Mouse (Mus musculus) common myeloid progenitor, adult 5-6 weeks (primary cell): ENCODE measurements around the gene Dnajc21. TPM values are rescaled to one million over a fixed set of nuclear protein-coding genes. Genes with fewer than 3 reads are reported as not detected.
"Not testable (repeated sequence)": the region's sequence is repeated elsewhere in the genome, so short reads cannot be mapped to it uniquely, and the experiment has no call there.

ENCODE experiments used
- ATAC-seq: replicated peaks from 2 replicates; pipeline ENCODE4 v1.8.0; 2016; ENCODE audit warnings: low read depth, mild to moderate bottlenecking, moderate TSS enrichment, inconsistent platforms; ENCODE audit not compliant: poor library complexity, severe bottlenecking
- total RNA-seq: library from RNA; stranded (forward); fragments of 200-1000, 187-1606 nt; gene quantifications from 2 replicates; pipeline ENCODE4 v1.2.3, GENCODE M21; 2017

Gene Dnajc21
- 54.0 and 58.3 TPM in 2 replicates for total RNA-seq

- peak; percentile 92 for ATAC-seq
Measured at GRCm38 (mm10) chr15:10470151-10470831, at the start of gene Dnajc21. Gene Dnajc21 (minus strand): TSS chr15:10470516.

- no peak for ATAC-seq
Measured at GRCm38 (mm10) chr15:10515166-10515565, 44.9 kb upstream of the Dnajc21 start.

GRCm38 (mm10) chr15:10506099-10506498 is 35.8 kb upstream of the Dnajc21 start:
- no peak for ATAC-seq

- peak; percentile 78 for ATAC-seq
Measured at GRCm38 (mm10) chr15:10500838-10501719, 30.8 kb upstream of the Dnajc21 start.

DNA sequence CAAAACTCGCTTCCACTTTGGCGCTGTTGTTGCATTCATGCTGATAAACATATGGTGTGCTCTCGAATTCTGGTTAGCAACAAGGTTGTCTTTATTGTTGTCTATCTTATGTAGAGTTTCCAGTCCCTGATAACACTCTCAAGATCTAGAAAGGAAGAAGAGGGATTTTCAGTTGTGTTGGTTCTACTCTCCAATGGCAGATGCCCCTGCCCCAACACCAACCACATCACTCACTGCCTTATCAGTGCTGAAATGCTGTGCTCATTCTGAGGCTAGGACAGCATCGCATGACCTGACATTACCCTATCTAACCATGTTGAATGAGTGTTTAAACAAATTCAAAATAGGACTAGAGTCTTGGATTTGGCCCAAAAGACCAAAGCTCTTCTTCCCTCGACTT is 29.7 kb upstream of the Dnajc21 start:
- ATAC-seq = 0 out of 2 replicates have a peak, but pooled peaks have one; percentile 36

GRCm38 (mm10) chr15:10499593-10499992 is 29.3 kb upstream of the Dnajc21 start:
- ATAC-seq = no peak

DNA sequence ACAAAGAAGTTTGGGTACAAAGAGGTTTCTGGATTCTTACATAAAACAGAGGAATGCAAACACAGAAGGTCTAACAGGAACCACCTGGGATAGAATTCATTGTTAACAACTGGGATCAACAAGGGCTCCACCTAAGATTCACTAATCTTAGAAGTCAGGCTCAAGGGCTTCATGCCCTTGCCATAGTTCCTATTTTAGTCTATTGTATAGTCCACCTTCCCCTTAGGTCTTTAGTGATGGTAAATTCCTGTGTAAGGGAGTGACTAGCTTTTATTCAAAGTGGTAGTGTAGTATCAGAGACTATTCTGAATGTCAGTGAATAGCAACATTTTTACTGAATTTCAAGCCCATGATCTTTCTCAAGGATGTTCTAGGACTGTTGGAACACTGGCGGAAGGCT is 26.4 kb upstream of the Dnajc21 start:
- ATAC-seq = not testable (repeated sequence)

DNA sequence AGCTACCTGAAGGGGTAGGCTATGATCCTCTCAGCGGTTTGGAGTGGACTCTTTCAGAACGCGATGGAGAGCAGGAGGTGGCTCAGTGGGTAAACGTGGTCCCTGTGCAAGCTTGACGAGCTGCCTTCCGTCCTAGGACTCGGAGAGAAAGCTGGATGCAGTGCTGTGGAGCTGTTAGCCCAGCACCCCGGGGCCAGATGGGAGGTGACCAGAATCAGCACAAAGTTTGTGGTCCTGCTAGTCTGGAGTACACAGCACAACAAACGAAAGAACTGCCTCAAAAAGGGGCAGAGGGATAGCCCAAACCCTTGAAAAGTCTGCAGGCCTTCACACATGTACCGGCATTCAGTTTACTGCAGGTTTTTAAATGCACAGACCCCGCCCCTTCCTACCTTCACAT is 25.6 kb upstream of the Dnajc21 start:
- no peak for ATAC-seq

DNA sequence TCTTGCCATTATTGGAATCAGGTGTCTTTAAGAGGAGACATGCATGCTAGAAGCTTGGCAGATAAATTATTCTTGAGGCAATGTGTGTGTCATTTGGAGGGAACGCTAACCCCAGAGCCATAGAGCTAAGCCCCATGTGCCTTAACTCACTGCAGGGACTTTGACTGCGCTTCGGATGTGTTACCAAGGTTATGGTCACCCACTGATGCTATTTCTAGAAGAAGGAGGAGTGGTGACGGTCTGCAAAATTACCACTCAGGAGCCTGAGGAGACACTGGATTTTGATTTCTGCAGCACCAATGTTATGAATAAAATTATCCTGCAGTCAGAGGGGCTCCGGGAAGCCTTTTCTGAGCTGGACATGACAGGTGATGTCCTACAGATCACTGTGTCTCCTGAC is 19.8 kb upstream of the Dnajc21 start:
- ATAC-seq = no peak

- ATAC-seq = no peak
Measured at GRCm38 (mm10) chr15:10487246-10487645, 16.9 kb upstream of the Dnajc21 start.

DNA sequence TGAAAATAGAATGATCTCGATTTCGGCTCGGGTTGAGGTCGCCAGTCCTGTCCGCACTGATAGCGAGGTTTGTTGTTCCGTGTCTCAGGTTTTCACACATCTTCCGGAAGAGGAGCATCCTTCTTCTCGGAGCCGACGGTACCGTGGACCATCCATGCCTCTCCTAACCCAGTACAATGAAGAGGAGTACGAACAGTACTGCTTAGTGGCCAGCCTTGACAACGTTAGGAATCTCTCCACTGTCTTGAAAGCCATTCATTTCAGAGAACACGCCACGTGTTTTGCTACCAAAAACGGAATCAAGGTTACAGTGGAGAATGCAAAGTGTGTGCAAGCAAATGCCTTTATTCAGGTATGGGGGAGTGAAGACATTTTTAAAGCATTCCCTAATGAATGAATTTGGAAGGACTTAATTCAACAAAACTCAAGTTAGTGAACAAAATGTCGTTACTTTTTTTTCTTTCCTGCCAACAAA is 16.1 kb upstream of the Dnajc21 start:
- peak; percentile 24 for ATAC-seq

DNA sequence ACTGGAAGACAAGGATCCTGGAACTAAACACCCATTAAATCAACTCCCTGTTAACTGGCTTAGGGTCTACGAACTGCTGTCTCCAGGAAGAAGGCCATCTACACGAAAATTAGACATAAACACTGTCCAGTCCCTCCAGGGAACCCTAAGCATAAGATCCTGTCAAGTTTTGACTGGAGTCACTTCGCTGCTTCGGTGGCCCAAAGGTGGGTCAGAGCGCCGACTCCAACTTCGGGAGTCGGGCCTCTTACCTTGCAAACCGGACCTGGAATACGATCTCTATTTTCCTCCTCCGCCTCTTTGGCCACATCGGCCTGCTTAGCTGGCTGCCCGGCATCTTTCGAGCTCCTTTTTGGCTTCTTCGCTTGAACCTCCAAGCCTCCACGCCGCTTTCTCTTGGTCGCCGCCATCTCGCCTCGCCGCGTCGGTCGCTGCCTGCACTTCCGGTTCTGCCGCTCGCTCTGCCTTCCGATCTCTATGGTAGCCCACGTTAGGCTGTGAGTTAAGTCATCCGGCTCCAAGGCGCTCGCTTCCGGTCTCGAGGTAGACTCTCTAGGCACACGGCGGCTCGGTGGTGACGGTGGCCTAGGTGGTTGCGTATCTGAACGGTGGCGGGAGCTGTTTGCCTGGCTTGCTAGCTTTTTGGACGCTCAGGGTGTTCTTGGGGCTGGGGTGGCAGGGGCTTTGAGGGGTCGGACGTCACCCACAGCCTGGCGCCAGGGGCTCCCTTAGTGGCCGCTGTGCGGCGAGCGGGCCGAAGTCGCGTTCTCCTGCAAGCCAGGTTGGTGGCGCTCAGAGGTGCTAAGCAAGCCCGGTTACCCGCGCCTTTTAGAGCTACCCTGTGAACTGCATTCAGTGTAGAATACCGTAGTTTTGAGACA is 15.4 kb upstream of the Dnajc21 start, which contains the start of the genes Brix1 and Rad1:
Gene Brix1, minus strand, starts transcription at position 464 of the 881 bp plus-strand sequence.
Gene Rad1, plus strand, starts transcription at position 535 of the 881 bp plus-strand sequence.
- peak; percentile 99 for ATAC-seq

- no peak for ATAC-seq
Measured at GRCm38 (mm10) chr15:10470941-10471340, 625 bp upstream of the Dnajc21 start.

- ATAC-seq = no peak; the same call in 1 of the 2 replicates
Measured at GRCm38 (mm10) chr15:10469641-10470150, 620 bp downstream of the Dnajc21 start.

DNA sequence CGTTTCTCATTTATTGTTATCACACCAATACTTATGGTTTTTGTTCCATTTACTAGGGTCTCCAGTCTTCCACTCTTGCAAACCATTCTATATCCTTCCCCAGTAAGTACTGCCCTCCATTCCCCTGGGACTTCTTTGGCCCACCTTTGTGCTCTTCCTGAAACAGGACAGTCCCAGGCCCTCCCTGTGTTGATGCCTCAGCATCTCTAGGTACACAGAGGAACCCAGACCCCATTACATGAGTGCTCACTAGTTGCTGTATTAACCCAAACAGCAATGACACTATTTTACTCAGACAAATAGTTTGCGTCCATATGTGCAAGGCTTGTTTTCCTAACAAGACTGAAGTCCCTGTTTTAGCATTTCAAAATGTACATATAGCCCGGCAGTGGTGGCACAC is 1.6 kb downstream of the Dnajc21 start:
- no peak for ATAC-seq

DNA sequence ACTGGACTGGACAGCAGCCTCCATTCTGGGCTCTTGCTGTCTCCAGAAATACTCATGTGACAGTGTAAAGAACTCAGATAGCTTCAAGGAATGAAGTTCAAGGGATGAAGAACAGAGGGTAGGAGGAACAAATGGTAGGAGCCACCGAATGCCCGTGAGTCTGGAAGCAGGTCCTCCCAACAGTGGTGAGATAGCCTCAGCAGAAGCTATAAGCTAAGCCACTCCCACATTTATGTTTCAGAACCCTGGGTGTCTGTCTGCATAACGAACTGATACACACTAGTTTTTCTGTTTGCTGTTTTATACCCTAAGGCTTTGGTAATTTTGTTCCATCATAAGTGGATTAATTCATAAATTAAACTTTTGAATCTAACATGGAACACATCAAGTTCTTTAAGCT is 5.6 kb downstream of the Dnajc21 start:
- no peak for ATAC-seq

DNA sequence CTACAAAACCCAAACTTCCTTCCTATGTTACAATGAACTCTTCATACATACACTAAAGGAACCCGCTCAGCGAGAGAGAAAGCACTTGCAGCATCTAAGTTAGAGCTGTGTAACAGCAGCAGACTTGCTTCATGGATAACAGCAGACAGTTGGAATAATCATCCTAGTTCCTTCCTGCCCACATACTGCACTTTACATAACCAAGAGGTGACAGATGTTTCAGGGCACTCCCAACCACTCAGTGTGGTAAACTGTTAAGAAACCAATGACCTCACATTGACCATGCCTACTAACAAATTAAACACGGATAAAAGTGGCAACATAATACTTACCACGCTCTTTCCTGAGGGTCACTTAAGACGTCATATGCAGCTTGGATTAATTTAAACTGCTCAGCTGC is 6.8 kb downstream of the Dnajc21 start:
- peak; percentile 86 for ATAC-seq

GRCm38 (mm10) chr15:10460986-10461385 is 9.3 kb downstream of the Dnajc21 start:
- no peak for ATAC-seq

GRCm38 (mm10) chr15:10447102-10447501 is 23.2 kb downstream of the Dnajc21 start:
- no peak for ATAC-seq

- ATAC-seq = no peak
Measured at GRCm38 (mm10) chr15:10442275-10442674, 28.0 kb downstream of the Dnajc21 start.
